Mouse (Mus musculus): ENCODE results near the gene Fgfr2. TPM values are rescaled to one million over a fixed set of nuclear protein-coding genes. Genes with fewer than 3 reads are reported as not detected.

Gene Fgfr2
- total RNA-seq, 1 experiment, result 37.5 TPM

- Histone ChIP-seq H3K4me3 (ENCODE audit: insufficient read depth in 1 of 2, low read depth in 1 of 2, low read length in 2 of 2, poor library complexity in 1 of 2, severe bottlenecking in 1 of 2) (no peak overlapping the region), H3K4me1 (ENCODE audit: control insufficient read depth in 2 of 2, insufficient read depth in 2 of 2, low read length in 2 of 2, poor library complexity in 1 of 2) (peaks cover 4 to 26% of the 10 kb centered on the region in 2 experiments; a peak in 3 of 4 replicates), H3K36me3 (ENCODE audit: control insufficient read depth, insufficient read depth, low read length, poor library complexity, severe bottlenecking) (no peaks in the 10 kb centered on the region), H3K9ac (ENCODE audit: insufficient read depth, low read depth, low read length, poor library complexity, severe bottlenecking) (no peak overlapping the region), H3K27ac (ENCODE audit: insufficient read depth, low read depth, low read length, poor library complexity, severe bottlenecking) (no peak overlapping the region), H3K9me3 (ENCODE audit: control insufficient read depth, insufficient read depth, low read depth, low read length) (no peaks in the 10 kb centered on the region)
- in situ Hi-C loops (cut with MboI; ENCODE audit: low sequenced_read_pairs in 2 of 2, unreplicated experiment in 2 of 2), result no loop called here
- TF ChIP-seq ZC3H11A (IDR thresholded peaks at IDR 0.05; ENCODE audit: borderline replicate concordance, low read depth, low read length) (no peak), CHD2 (IDR thresholded peaks at IDR 0.05; ENCODE audit: low read depth, low read length) (no peak), MAFK (IDR thresholded peaks at IDR 0.05; ENCODE audit: insufficient read depth, low read depth, low read length) (no peak), HCFC1 (IDR thresholded peaks at IDR 0.05; ENCODE audit: borderline replicate concordance, insufficient read depth, low read length) (no peak), ZNF384 (IDR thresholded peaks at IDR 0.05; ENCODE audit: low read depth, low read length) (no peak)
- DNase-seq (ENCODE audit: low read depth, low spot score), result no peak
These were observed 720.6 kb downstream of the Fgfr2 start for GRCm38 (mm10) chr7:132402377-132403084.

- Histone ChIP-seq H3K9ac (ENCODE audit: insufficient read depth, low read depth, low read length, poor library complexity, severe bottlenecking) (no peak overlapping the region), H3K4me1 (ENCODE audit: control insufficient read depth in 2 of 2, insufficient read depth in 2 of 2, low read length in 2 of 2, poor library complexity in 1 of 2) (peaks cover 1 to 12% of the 10 kb centered on the region in 2 experiments; a peak in 2 of 4 replicates), H3K4me3 (ENCODE audit: insufficient read depth in 1 of 2, low read depth in 1 of 2, low read length in 2 of 2, poor library complexity in 1 of 2, severe bottlenecking in 1 of 2) (no peak overlapping the region), H3K36me3 (ENCODE audit: control insufficient read depth, insufficient read depth, low read length, poor library complexity, severe bottlenecking) (no peaks in the 10 kb centered on the region), H3K27ac (ENCODE audit: insufficient read depth, low read depth, low read length, poor library complexity, severe bottlenecking) (no peak overlapping the region; the same call in 1 of the 2 replicates), H3K9me3 (ENCODE audit: control insufficient read depth, insufficient read depth, low read depth, low read length) (no peaks in the 10 kb centered on the region)
- in situ Hi-C loops (cut with MboI; ENCODE audit: low sequenced_read_pairs in 2 of 2, unreplicated experiment in 2 of 2), result no loop called here
- DNase-seq (ENCODE audit: low read depth, low spot score), result no peak
- TF ChIP-seq HCFC1 (IDR thresholded peaks at IDR 0.05; ENCODE audit: borderline replicate concordance, insufficient read depth, low read length), result no peak
- TF ChIP-seq ZC3H11A (IDR thresholded peaks at IDR 0.05; ENCODE audit: borderline replicate concordance, low read depth, low read length), result no peak
- TF ChIP-seq MAFK (IDR thresholded peaks at IDR 0.05; ENCODE audit: insufficient read depth, low read depth, low read length), result no peak
- no peak for TF ChIP-seq ZNF384 (IDR thresholded peaks at IDR 0.05; ENCODE audit: low read depth, low read length)
- no peak for TF ChIP-seq CHD2 (IDR thresholded peaks at IDR 0.05; ENCODE audit: low read depth, low read length)
These were observed 724.7 kb downstream of the Fgfr2 start for GRCm38 (mm10) chr7:132398487-132398886.

GRCm38 (mm10) chr7:132396661-132397322 lies 726.4 kb downstream of the Fgfr2 start:
- Histone ChIP-seq H3K36me3 (ENCODE audit: control insufficient read depth, insufficient read depth, low read length, poor library complexity, severe bottlenecking) (no peaks in the 10 kb centered on the region), H3K4me3 (ENCODE audit: insufficient read depth in 1 of 2, low read depth in 1 of 2, low read length in 2 of 2, poor library complexity in 1 of 2, severe bottlenecking in 1 of 2) (no peak overlapping the region), H3K9me3 (ENCODE audit: control insufficient read depth, insufficient read depth, low read depth, low read length) (no peaks in the 10 kb centered on the region), H3K4me1 (ENCODE audit: control insufficient read depth in 2 of 2, insufficient read depth in 2 of 2, low read length in 2 of 2, poor library complexity in 1 of 2) (peaks cover 0 to 4% of the 10 kb centered on the region in 2 experiments; a peak in 1 of 4 replicates), H3K27ac (ENCODE audit: insufficient read depth, low read depth, low read length, poor library complexity, severe bottlenecking) (no peak overlapping the region), H3K9ac (ENCODE audit: insufficient read depth, low read depth, low read length, poor library complexity, severe bottlenecking) (no peak overlapping the region)
- no peak for DNase-seq (ENCODE audit: low read depth, low spot score)
- TF ChIP-seq HCFC1 (IDR thresholded peaks at IDR 0.05; ENCODE audit: borderline replicate concordance, insufficient read depth, low read length) (no peak), ZNF384 (IDR thresholded peaks at IDR 0.05; ENCODE audit: low read depth, low read length) (no peak), MAFK (IDR thresholded peaks at IDR 0.05; ENCODE audit: insufficient read depth, low read depth, low read length) (no peak), CHD2 (IDR thresholded peaks at IDR 0.05; ENCODE audit: low read depth, low read length) (no peak), ZC3H11A (IDR thresholded peaks at IDR 0.05; ENCODE audit: borderline replicate concordance, low read depth, low read length) (no peak)
- in situ Hi-C loops (cut with MboI; ENCODE audit: low sequenced_read_pairs in 2 of 2, unreplicated experiment in 2 of 2), result no loop called here

GRCm38 (mm10) chr7:132393582-132394175 lies 729.5 kb downstream of the Fgfr2 start:
- TF ChIP-seq ZNF384 (IDR thresholded peaks at IDR 0.05; ENCODE audit: low read depth, low read length) (no peak), CHD2 (IDR thresholded peaks at IDR 0.05; ENCODE audit: low read depth, low read length) (no peak), MAFK (IDR thresholded peaks at IDR 0.05; ENCODE audit: insufficient read depth, low read depth, low read length) (no peak), HCFC1 (IDR thresholded peaks at IDR 0.05; ENCODE audit: borderline replicate concordance, insufficient read depth, low read length) (no peak)
- DNase-seq (ENCODE audit: low read depth, low spot score), result no peak
- H3K27ac ChIP-seq (ENCODE audit: insufficient read depth, low read depth, low read length, poor library complexity, severe bottlenecking), result no peak overlapping the region
- no peak overlapping the region for H3K9ac ChIP-seq (ENCODE audit: insufficient read depth, low read depth, low read length, poor library complexity, severe bottlenecking)
- in situ Hi-C loops (cut with MboI; ENCODE audit: low sequenced_read_pairs in 2 of 2, unreplicated experiment in 2 of 2), result no loop called here
- no peaks in the 10 kb centered on the region for H3K36me3 ChIP-seq (ENCODE audit: control insufficient read depth, insufficient read depth, low read length, poor library complexity, severe bottlenecking)
- no peaks in the 10 kb centered on the region for H3K9me3 ChIP-seq (ENCODE audit: control insufficient read depth, insufficient read depth, low read depth, low read length)
- no peak overlapping the region for H3K4me3 ChIP-seq (ENCODE audit: insufficient read depth in 1 of 2, low read depth in 1 of 2, low read length in 2 of 2, poor library complexity in 1 of 2, severe bottlenecking in 1 of 2)
- no peaks in the 10 kb centered on the region for H3K4me1 ChIP-seq (ENCODE audit: control insufficient read depth in 2 of 2, insufficient read depth in 2 of 2, low read length in 2 of 2, poor library complexity in 1 of 2)
